Mouse (Mus musculus): ENCODE measurements around the gene Olfr948. TPM values are rescaled to one million over a fixed set of nuclear protein-coding genes. Genes with fewer than 3 reads are reported as not detected.
A peak's percentile ranks its signal among the peaks of the same experiment; 100 is the strongest.

Olfr948 gene
- polyA plus RNA-seq (2015; fragmentation: Nextera tagmentation; extraction: Ambion mirVana) = not detected in 2 replicates

GRCm38 (mm10) chr9:39325945-39326344 lies at the start of gene Olfr948:
Olfr948 (minus strand) TSS chr9:39326045.
- H3K27ac ChIP-seq = no peak within 1 kb of the TSS
- H3K4me3 ChIP-seq (replicated peaks) = no peak within 1 kb of the TSS
- no peaks in the 10 kb centered on the region for H3K36me3 ChIP-seq
- H3K4me1 ChIP-seq = no peaks in the 10 kb centered on the region
- no peak within 1 kb of the TSS for H3K9ac ChIP-seq
- H3K4me2 ChIP-seq = no peak within 1 kb of the TSS
- H3K9me3 ChIP-seq = no peaks in the 10 kb centered on the region
- no peak for ATAC-seq (ENCODE audit: insufficient read depth, low FRiP score, low read depth)
- no peaks in the 10 kb centered on the region for H3K27me3 ChIP-seq (replicated peaks)

GRCm38 (mm10) chr9:39287136-39287535 lies 38.7 kb downstream of the Olfr948 start:
- Histone ChIP-seq H3K4me3 (replicated peaks) (no peak overlapping the region), H3K36me3 (no peaks in the 10 kb centered on the region), H3K27me3 (replicated peaks) (no peaks in the 10 kb centered on the region), H3K9me3 (no peaks in the 10 kb centered on the region), H3K4me2 (no peak overlapping the region), H3K4me1 (no peaks in the 10 kb centered on the region), H3K27ac (0 out of 2 replicates have a peak overlapping the region, but pooled peaks have one; percentile 7), H3K9ac (no peak overlapping the region)
- ATAC-seq (ENCODE audit: insufficient read depth, low FRiP score, low read depth) = peak; percentile 92
- WGBS = 51% methylated on average over 2 of the region's 2 CpGs

- Histone ChIP-seq H3K27ac (no peak within 1 kb of the TSS), H3K27me3 (replicated peaks) (no peaks in the 10 kb centered on the region), H3K36me3 (no peaks in the 10 kb centered on the region), H3K4me1 (no peaks in the 10 kb centered on the region), H3K4me2 (no peak within 1 kb of the TSS), H3K4me3 (replicated peaks) (no peak within 1 kb of the TSS), H3K9me3 (no peaks in the 10 kb centered on the region), H3K9ac (no peak within 1 kb of the TSS)
- 84% methylated on average over 3 of the region's 3 CpGs for WGBS
- no peak for ATAC-seq (ENCODE audit: insufficient read depth, low FRiP score, low read depth)
Observed at GRCm38 (mm10) chr9:39276718-39277117, 49.1 kb downstream of the Olfr948 start, which contains the start of gene Olfr945. Olfr945 (minus strand) TSS chr9:39276818.

Other genes starting within 250 kb of the Olfr948 start
- not detected in 2 replicates for gene Olfr938, start 247.2 kb downstream of the Olfr948 start, polyA plus RNA-seq (2015; fragmentation: Nextera tagmentation; extraction: Ambion mirVana)
- gene Olfr27, start 197.9 kb downstream of the Olfr948 start, polyA plus RNA-seq (2015; fragmentation: Nextera tagmentation; extraction: Ambion mirVana) = not detected in 2 replicates
- gene Olfr943, start 159.7 kb downstream of the Olfr948 start, polyA plus RNA-seq (2015; fragmentation: Nextera tagmentation; extraction: Ambion mirVana) = not detected in 2 replicates
- gene Olfr944, start 124.1 kb downstream of the Olfr948 start, polyA plus RNA-seq (2015; fragmentation: Nextera tagmentation; extraction: Ambion mirVana) = not detected in 2 replicates
- gene Olfr1537, start 76.1 kb downstream of the Olfr948 start, polyA plus RNA-seq (2015; fragmentation: Nextera tagmentation; extraction: Ambion mirVana) = not detected in 2 replicates
- gene Olfr945, start 49.2 kb downstream of the Olfr948 start, polyA plus RNA-seq (2015; fragmentation: Nextera tagmentation; extraction: Ambion mirVana) = not detected in 2 replicates
- not detected in 2 replicates for gene Olfr951, start 61.4 kb upstream of the Olfr948 start, polyA plus RNA-seq (2015; fragmentation: Nextera tagmentation; extraction: Ambion mirVana)
- not detected in 2 replicates for gene Olfr952, start 101.1 kb upstream of the Olfr948 start, polyA plus RNA-seq (2015; fragmentation: Nextera tagmentation; extraction: Ambion mirVana)
- gene Olfr954, start 130.7 kb upstream of the Olfr948 start, polyA plus RNA-seq (2015; fragmentation: Nextera tagmentation; extraction: Ambion mirVana) = not detected in 2 replicates
- not detected in 2 replicates for gene Olfr955, start 145.9 kb upstream of the Olfr948 start, polyA plus RNA-seq (2015; fragmentation: Nextera tagmentation; extraction: Ambion mirVana)
- gene Olfr44, start 167.9 kb upstream of the Olfr948 start, polyA plus RNA-seq (2015; fragmentation: Nextera tagmentation; extraction: Ambion mirVana) = not detected in 2 replicates
- not detected in 2 replicates for gene Olfr957, start 189.8 kb upstream of the Olfr948 start, polyA plus RNA-seq (2015; fragmentation: Nextera tagmentation; extraction: Ambion mirVana)
- gene Olfr958, start 228.0 kb upstream of the Olfr948 start, polyA plus RNA-seq (2015; fragmentation: Nextera tagmentation; extraction: Ambion mirVana) = not detected in 2 replicates
- not detected in 2 replicates for gene Olfr959, start 249.5 kb upstream of the Olfr948 start, polyA plus RNA-seq (2015; fragmentation: Nextera tagmentation; extraction: Ambion mirVana)